Mouse (Mus musculus) neural tube, embryonic 14.5 days (tissue): ENCODE measurements at regions not wholly inside any gene's neighbourhood (a gene's known extent, or its start where the extent isn't known, plus 50 kb on each side); places are given as distances from the start of the nearest gene placed in this dataset.

Experiments used
- ATAC-seq: fragments of 200-750 bp; cut with Nextera tagmentation; 2 replicates; pipeline ENCODE4 v1.8.0; 2017; ENCODE audit warnings: low read depth, mild to moderate bottlenecking, moderate TSS enrichment, moderate library complexity
- H3K27ac ChIP-seq: fragments of 300-500 bp; sonication (generic); 2 replicates; pipeline ENCODE4 v1.5.1; 2014; ENCODE audit warnings: low read depth, mild to moderate bottlenecking, control low read depth, low read length, moderate library complexity, mixed read lengths
- H3K27me3 ChIP-seq: fragments of 300-500 bp; sonication (generic); 2 replicates; pipeline ENCODE4 v1.6.1; 2014; ENCODE audit warnings: low read length; ENCODE audit not compliant: control insufficient read depth, insufficient read depth
- H3K36me3 ChIP-seq: fragments of 300-500 bp; sonication (generic); 2 replicates; pipeline ENCODE4 v1.6.1; 2014; ENCODE audit warnings: low read length, mixed read lengths; ENCODE audit not compliant: control insufficient read depth, insufficient read depth
- H3K4me1 ChIP-seq: fragments of 300-500 bp; sonication (generic); 2 replicates; pipeline ENCODE4 v1.6.1; 2014; ENCODE audit warnings: low read length; ENCODE audit not compliant: control insufficient read depth, insufficient read depth
- H3K4me2 ChIP-seq: fragments of 300-500 bp; sonication (generic); 2 replicates; pipeline ENCODE4 v1.6.1; 2014; ENCODE audit warnings: mild to moderate bottlenecking, low read depth, low read length, control low read depth
- H3K4me3 ChIP-seq: fragments of 300-500 bp; sonication (generic); 2 replicates; pipeline ENCODE4 v1.5.1; 2014; ENCODE audit warnings: low read depth, low read length, control low read depth, mixed read lengths
- H3K9ac ChIP-seq: fragments of 300-500 bp; sonication (generic); replicated peaks from 2 replicates; pipeline ENCODE4 v1.6.1; 2014; ENCODE audit warnings: low read depth, mild to moderate bottlenecking, control low read depth, low read length, mixed read lengths
- H3K9me3 ChIP-seq: fragments of 300-500 bp; sonication (generic); 2 replicates; pipeline ENCODE4 v1.6.1; 2016; ENCODE audit warnings: low read length; ENCODE audit not compliant: control insufficient read depth
- WGBS: fragments of 180-500 bp; shearing (Covaris S2); extraction: QIAGEN DNeasy Blood & Tissue Kit; methylation state at CpG from one replicate; pipeline ENCODE4 v1.1.7; 2014; 5-methylcytosine and 5-hydroxymethylcytosine counted together

DNA sequence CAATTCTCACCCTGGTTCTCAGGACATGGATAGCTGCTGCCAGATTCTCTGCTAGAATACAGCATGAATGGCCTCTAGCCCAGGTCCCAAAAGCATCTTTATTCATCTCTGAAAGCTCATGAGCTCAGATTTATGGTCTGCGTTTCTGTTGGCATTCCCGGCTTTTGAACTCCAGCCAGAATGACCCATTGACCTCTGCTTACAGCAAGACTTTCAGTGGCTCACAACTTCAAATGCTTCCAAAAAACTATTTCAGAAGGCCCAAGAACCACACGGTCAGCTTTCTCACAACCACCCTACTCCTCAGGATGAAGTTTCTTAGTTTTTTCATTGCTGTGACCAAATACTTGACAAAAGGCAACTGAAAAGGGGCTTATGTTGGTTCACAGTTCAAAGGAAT lies 729.9 kb upstream of the Car8 start:
- H3K27me3 ChIP-seq: no peaks in the 10 kb centered on the region
- H3K36me3 ChIP-seq: no peaks in the 10 kb centered on the region
- H3K4me2 ChIP-seq: no peak overlapping the region
- no peak overlapping the region for H3K4me3 ChIP-seq
- WGBS: 10% methylated on average over 3 of the region's 3 CpGs
- H3K9me3 ChIP-seq: no peaks in the 10 kb centered on the region
- H3K27ac ChIP-seq: no peak overlapping the region
- H3K4me1 ChIP-seq: no peaks in the 10 kb centered on the region
- no peak for ATAC-seq
- no peak overlapping the region for H3K9ac ChIP-seq

- no peak overlapping the region for H3K9ac ChIP-seq
- no peak overlapping the region for H3K4me3 ChIP-seq
- ATAC-seq: no peak
- no peaks in the 10 kb centered on the region for H3K9me3 ChIP-seq
- H3K27me3 ChIP-seq: no peaks in the 10 kb centered on the region
- no peaks in the 10 kb centered on the region for H3K36me3 ChIP-seq
- H3K4me2 ChIP-seq: no peak overlapping the region
- H3K4me1 ChIP-seq: no peaks in the 10 kb centered on the region
- no peak overlapping the region for H3K27ac ChIP-seq
- 74% methylated on average over 3 of the region's 3 CpGs for WGBS
Observed at GRCm38 (mm10) chr4:8967986-8968385, 729.1 kb upstream of the Car8 start.

DNA sequence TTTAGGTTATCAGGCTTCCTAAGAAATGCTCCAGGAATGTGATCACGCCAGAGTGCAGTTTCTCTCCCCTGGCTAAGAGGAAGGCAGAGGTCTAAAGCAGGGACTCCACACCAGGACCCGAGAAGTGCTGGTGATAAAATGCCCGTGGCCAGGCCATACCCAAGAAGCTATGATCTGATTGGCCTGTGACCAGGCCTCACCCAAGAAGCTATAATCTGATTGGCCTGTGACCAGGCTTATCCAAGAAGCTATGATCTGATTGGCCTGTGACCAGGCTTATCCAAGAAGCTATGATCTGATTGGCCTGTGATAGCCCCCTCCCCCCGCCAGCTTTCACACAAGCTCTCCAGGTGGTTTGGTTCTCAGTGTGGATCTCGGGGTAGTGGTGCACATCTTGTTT lies 726.7 kb upstream of the Car8 start:
- H3K27me3 ChIP-seq: no peaks in the 10 kb centered on the region
- H3K9me3 ChIP-seq: no peaks in the 10 kb centered on the region
- no peak overlapping the region for H3K4me3 ChIP-seq
- H3K9ac ChIP-seq: no peak overlapping the region
- H3K36me3 ChIP-seq: no peaks in the 10 kb centered on the region
- no peak for ATAC-seq
- WGBS: 91% methylated on average over 5 of the region's 5 CpGs
- no peak overlapping the region for H3K27ac ChIP-seq
- no peaks in the 10 kb centered on the region for H3K4me1 ChIP-seq
- H3K4me2 ChIP-seq: no peak overlapping the region

DNA sequence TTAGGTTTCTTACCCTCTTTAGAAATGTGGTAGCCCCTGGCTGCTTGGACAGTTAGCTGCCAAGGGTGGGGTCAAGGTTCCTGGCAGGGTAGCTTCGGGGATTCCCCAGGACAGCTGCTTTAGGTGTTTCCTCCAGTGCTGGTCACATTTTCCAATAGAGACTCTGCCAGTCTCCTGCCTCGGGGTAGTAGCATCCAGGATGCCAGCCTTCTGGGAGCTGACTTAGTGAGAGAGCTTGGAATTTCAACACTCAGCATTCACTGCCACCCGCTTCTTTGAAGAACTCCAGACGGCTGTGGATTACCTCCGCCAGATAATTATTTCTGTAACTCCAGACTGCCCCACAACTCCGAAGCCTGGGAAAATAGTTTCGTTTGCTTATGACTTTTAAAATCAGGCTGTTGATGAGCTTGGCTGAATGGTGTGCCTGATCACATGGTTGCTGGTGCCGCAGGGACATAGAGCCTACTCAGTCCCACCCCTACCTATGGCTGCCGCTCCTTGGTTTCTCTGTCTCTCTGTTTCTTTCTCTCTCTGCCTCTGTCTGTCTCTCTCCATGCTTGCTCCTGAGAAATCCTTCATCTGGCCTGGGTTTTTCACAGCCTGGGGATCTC lies 724.2 kb upstream of the Car8 start:
- no peak for ATAC-seq
- Histone ChIP-seq H3K9me3 (no peaks in the 10 kb centered on the region), H3K27me3 (no peaks in the 10 kb centered on the region), H3K4me2 (no peak overlapping the region), H3K4me1 (peaks cover 1% of the 10 kb centered on the region; the same call in 1 of the 2 replicates), H3K27ac (no peak overlapping the region), H3K9ac (no peak overlapping the region), H3K4me3 (no peak overlapping the region), H3K36me3 (no peaks in the 10 kb centered on the region)
- 73% methylated on average over 9 of the region's 9 CpGs for WGBS

GRCm38 (mm10) chr4:8961851-8962250 lies 723.0 kb upstream of the Car8 start:
- WGBS: 84% methylated on average over 6 of the region's 6 CpGs
- no peaks in the 10 kb centered on the region for H3K27me3 ChIP-seq
- H3K4me2 ChIP-seq: no peak overlapping the region
- no peak for ATAC-seq
- no peaks in the 10 kb centered on the region for H3K36me3 ChIP-seq
- H3K9ac ChIP-seq: no peak overlapping the region
- H3K4me3 ChIP-seq: no peak overlapping the region
- H3K9me3 ChIP-seq: no peaks in the 10 kb centered on the region
- H3K27ac ChIP-seq: no peak overlapping the region
- peaks cover 7% of the 10 kb centered on the region; the same call in 1 of the 2 replicates for H3K4me1 ChIP-seq

- Histone ChIP-seq H3K9me3 (no peaks in the 10 kb centered on the region), H3K4me3 (no peak overlapping the region), H3K27ac (no peak overlapping the region), H3K9ac (no peak overlapping the region), H3K36me3 (no peaks in the 10 kb centered on the region), H3K4me1 (peaks cover 15% of the 10 kb centered on the region), H3K27me3 (no peaks in the 10 kb centered on the region), H3K4me2 (no peak overlapping the region)
- 3% methylated on average over 6 of the region's 6 CpGs for WGBS
- ATAC-seq: peak; percentile 71; the same call in 1 of the 2 replicates
Observed at GRCm38 (mm10) chr4:8957771-8958170, 718.9 kb upstream of the Car8 start.

GRCm38 (mm10) chr4:8957023-8957343 lies 718.1 kb upstream of the Car8 start:
- no peak for ATAC-seq
- peak overlapping the region; percentile 29; the same call in 1 of the 2 replicates for H3K27ac ChIP-seq
- 30% methylated on average over 5 of the region's 5 CpGs for WGBS

GRCm38 (mm10) chr4:8956312-8957022 lies 717.6 kb upstream of the Car8 start:
- H3K4me2 ChIP-seq: no peak overlapping the region
- H3K9me3 ChIP-seq: no peaks in the 10 kb centered on the region
- no peak overlapping the region for H3K9ac ChIP-seq
- H3K36me3 ChIP-seq: no peaks in the 10 kb centered on the region
- H3K27ac ChIP-seq: no peak overlapping the region
- no peak overlapping the region for H3K4me3 ChIP-seq
- H3K4me1 ChIP-seq: peaks cover 15% of the 10 kb centered on the region
- 0 out of 2 replicates have a peak, but pooled peaks have one; percentile 21 for ATAC-seq
- WGBS: 17% methylated on average over 9 of the region's 9 CpGs
- H3K27me3 ChIP-seq: no peaks in the 10 kb centered on the region

More at GRCm38 (mm10) chr4:8957023-8957343, 718.1 kb upstream of the Car8 start:
- Histone ChIP-seq H3K4me2 (no peak overlapping the region), H3K36me3 (no peaks in the 10 kb centered on the region), H3K4me3 (no peak overlapping the region), H3K9ac (no peak overlapping the region), H3K9me3 (no peaks in the 10 kb centered on the region), H3K4me1 (peaks cover 15% of the 10 kb centered on the region), H3K27me3 (no peaks in the 10 kb centered on the region)

DNA sequence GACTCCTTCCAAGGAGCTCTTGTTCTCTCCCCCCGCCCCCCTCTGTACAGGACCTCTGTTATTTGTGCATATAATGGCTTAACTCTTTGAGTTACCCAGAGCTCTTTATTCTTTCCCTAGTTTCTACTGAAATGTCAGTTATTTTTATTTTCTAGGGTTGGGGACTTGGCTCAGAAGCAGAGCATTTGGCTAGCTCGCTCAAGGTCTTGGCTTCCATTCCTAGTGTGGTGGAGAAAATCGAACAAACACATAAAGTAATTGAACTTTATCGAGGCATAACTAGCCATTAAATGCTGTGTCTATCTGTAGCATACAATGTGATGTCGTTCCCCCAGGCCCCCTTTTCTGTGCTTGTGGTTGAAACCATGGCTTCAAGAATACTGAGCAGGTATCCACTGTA lies 716.5 kb upstream of the Car8 start:
- H3K4me1 ChIP-seq: peaks cover 15% of the 10 kb centered on the region
- 69% methylated on average over 5 of the region's 5 CpGs for WGBS
- H3K9me3 ChIP-seq: no peaks in the 10 kb centered on the region
- no peak for ATAC-seq
- no peaks in the 10 kb centered on the region for H3K27me3 ChIP-seq
- H3K4me2 ChIP-seq: no peak overlapping the region
- H3K36me3 ChIP-seq: no peaks in the 10 kb centered on the region
- no peak overlapping the region for H3K9ac ChIP-seq
- no peak overlapping the region for H3K4me3 ChIP-seq
- H3K27ac ChIP-seq: no peak overlapping the region
